Mouse (Mus musculus) NIH3T3 (cell line): ENCODE measurements around the gene Nap1l4.
A peak's percentile ranks its signal among the peaks of the same experiment; 100 is the strongest.

Experiments
- DNase-seq: peaks from one replicate; pipeline ENCODE4 v3.0.0-alpha.2; 2012; ENCODE audit warnings: low read depth

The Nap1l4 gene

DNA sequence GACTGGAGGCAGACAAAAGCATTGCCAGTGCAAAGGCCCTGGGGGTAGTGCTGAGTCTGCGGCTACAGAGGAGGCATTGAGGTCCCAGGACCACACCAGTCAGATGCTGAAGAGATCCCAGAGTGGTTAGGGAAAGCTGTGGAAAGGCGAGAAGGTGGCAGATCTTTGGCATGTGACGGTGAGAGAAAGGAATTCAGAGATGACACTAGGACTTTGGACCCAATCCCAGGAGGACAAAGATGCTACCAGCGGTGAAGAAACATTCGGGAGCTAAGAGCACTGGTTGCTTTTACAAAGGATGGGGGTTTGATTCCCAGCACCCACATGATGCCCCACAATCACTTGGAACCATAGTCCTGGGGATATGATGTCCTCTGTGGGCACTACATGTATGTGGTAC, 71.1 kb downstream of the Nap1l4 start:
- no peak for DNase-seq

DNA sequence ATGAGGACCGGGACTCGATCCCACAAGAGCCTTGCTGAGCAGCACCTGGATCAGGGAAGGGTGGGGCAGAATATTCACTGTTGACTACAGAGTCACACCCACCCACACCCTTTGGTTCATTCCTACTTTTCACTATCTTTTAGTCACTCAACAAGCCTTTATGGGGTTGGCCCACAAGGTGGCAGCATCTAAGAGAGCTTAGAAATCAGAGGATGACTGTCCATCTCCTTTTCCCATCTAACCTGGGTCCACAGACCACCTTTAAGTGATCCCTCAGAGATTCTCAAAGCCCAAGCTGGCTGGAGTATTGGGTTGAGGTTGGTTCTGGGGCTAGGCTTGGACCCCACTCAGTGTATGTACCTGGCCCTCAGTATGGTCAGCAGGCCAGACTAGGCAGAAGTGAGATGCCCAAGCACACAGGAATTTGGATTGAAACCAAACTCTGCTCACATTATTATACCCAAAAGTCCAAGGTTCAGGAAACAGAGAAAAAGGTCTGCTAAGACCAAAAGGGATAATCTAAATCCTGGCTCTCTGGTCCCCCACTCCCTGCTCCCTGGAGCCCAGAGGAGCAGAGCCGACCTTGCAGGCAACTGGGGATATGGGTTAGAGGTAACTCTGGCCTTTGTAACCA, 72.1 kb downstream of the Nap1l4 start:
- DNase-seq: no peak

DNA sequence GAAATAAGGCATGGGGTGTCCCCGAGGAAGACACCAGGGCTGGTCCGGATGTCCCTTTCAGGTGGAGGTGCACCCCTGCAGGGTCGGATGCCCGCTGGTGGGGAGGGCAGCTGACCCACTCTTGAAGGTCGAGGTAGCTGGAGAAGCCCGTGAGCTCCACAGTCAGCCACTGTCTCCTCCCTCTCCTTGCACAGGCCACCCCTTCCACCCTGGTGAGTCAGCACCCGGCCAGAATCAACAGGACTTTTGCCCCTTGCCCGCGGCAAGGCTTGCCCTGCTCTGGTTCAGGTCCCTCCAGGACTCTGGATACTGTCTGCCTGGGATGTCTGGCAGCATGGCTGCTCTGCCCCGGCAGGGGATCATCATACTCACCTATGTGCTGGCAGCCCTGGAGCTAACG, 73.0 kb downstream of the Nap1l4 start:
- peak; percentile 8 for DNase-seq

DNA sequence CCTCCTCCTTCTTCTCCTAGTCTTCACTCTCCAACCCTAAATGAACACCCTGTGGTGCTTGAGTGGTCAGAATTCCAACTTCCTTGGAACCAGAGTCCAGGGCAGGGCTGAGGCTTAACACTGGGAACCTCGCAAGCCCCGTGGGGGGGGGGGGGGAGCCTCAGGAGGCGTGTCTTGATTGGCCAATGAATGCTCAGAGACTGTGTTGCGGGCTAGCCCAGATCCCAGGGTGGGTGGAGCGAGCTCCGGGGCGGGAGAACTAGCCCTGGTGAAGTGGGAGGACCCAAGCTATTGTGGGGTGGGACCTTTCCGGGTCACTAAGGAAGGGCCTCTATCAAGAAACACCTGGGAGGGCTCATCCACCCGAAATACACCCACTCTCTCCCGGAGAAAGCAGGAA, 74.1 kb downstream of the Nap1l4 start:
- DNase-seq: no peak

DNA sequence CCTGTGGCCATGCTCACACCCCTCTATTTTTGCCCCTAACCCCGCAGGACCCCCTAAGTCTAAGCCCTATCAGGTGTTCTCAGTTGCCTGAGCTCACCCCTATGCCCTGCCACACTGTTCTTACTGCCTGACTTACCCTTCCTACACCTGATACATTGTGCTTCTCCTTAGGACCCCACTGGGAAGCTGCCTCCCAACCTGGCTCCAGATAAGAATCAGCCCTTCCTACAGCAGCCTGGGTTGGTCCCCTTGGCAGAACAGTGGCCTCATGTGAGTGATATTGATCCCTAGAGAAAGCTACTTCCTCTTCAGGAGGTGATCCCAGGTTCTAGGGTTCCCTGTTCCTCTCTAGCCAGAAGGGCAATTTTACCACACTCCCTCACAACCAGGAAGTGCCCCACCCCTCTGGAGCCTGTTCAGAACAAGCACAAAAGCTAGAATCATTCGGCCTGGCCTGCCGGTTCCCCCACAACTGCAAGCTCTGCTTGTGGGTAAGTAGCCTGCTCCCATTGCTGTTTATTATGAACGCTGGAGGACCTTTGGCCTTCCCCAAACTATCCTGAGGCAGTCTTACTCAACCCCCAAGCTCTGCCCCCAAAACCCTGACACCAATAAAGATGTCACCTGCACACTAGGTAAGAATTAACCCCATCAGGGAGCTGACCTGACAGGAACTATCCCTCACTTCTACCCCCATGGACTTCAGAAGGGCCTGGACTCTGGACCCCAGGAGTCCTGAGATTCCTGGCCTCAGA, 75.4 kb downstream of the Nap1l4 start, which contains the start of gene Slc22a18:
Slc22a18 (plus strand) TSS at position 390 of the 755 bp plus-strand sequence.
- no peak for DNase-seq

DNA sequence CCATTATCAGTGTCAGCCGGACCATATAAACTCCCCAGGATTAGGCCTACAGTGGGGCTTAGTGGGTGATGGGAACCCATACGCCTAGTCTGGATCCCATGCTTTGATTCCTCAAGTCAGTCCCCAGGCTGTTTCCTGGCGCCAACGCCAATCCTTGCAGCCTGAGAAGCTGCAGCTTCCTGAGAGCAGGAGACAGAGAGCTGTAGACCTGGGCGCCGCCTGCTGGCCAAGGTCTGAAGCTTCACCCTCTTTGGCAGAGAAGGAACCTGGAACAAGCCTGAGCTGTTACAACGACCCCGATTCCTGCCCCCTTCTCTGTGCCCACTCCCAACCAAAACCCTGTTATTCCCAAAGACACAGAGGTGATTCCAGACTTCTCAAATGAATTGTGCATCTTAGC, 79.0 kb downstream of the Nap1l4 start:
- DNase-seq: peak; percentile 77

DNA sequence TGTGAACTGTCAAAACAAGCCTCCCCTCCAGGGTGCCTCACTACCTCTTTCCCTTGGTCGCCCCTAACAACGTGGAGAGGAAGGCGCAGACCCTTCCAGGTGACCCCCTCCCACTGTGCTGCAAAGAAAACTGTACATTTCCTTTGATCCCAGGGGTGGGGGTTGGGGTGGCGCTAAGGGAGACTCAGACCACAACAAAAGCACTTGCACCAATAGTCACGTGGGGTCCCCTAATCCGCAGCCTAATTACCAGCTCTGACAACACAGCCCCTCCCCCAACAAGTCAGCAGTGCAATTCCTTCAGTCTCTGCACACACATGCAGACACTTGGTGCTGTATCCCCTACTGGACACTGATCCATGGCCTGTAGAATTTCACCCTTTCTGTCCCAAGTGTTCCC, 81.2 kb downstream of the Nap1l4 start:
- no peak for DNase-seq

DNA sequence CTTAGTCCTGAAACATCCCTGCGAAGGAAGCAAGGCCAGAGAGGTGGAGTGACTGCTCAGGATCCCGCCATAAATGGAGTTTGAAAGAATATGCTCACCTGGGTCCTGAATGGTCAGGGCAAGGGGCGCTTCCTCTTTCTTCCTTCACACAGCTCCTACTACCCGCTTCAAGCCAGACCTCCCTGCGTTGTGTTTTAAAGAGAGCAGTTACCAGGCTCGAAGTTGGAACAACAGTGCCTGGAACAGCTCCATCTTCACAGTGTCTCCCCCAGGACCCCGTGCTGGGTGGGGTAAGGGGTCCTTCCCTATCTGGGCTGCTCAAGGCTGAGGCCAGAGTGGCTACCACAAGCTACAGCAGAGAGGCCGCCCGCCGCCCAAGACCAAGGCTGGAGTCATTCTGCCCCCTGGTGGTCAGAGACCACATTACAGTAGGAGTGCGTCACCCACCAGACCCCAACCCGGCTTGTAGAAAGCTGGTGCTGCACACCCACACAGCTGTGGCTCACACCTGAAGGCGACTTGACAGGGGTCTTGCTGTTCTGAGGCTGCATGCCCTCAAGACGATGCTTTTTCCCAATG, 82.7 kb downstream of the Nap1l4 start:
- DNase-seq: peak; percentile 73

DNA sequence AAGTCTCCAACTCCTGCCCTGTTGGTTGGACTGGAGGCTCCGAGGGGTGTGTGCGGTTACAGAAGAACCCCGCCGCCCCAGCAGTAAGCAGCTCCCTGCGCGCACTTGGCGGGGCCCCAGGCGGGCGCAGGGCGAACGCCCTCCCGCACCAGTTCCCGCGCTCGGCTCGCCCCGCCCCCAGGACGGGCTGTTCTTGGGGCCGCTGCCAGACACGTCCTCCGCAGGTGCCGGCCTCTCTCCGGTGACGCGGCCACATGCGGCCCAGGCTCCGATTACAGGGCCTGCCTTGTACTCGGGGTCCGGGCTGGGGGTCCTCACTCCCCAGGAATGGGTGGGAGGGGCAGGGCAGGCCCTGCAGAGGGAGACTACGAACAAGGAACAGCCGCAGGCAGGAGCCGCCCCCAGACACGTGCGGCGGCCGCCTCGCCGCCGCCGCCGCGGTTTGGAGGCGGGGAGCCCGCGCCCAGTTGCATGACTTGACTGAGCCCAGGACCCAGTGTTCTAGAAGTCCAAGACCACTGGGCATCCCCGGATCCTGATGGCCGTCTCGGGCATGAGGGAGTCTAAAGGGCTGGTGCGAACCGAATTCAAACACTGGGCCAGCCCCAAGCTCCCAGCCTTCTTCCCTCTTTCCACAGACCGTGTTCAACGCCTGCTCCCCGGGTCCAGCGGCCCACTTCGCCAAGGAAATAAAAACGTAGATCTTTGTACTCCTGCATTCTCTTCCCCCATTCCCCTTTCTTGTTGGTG, 83.9 kb downstream of the Nap1l4 start:
- no peak for DNase-seq

DNA sequence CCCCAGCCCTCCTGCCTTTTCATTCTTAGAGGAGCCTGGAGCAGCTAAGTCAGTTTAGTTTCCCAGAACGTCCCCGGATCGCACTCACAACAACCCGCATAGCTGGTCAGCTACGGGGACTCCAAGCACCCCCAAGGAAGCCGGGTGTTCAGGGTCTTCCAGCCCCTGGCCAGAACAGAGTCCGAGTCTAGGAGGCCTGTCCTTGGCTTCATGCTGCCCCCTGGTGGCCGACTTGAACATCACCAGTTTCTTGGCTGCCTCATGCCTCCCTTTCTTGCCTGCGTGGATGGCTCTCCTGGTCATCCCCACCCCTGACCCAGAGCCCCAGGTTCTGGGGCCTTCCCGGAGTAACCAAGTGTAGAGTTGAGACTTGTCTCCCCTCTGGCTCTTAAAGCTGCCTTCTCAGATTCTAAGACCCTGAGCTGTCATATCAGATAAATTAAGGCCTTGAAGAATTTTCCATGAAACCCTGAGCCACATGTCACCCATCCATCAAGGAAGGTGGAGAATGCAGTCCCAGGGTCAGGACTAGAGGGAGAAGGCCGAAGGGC, 85.0 kb downstream of the Nap1l4 start:
- peak; percentile 75 for DNase-seq
